Mouse (Mus musculus): Measurements from ENCODE around the gene Aspdh.

GRCm38 (mm10) chr7:44498922-44499321 is 33.7 kb downstream of the Aspdh start:
- no peak for TF ChIP-seq POLR2A (IDR thresholded peaks at IDR 0.05; ENCODE audit: low read depth, low read length)
- no peak for TF ChIP-seq CTCF (IDR thresholded peaks at IDR 0.05; ENCODE audit: borderline replicate concordance, insufficient read depth, low read length)

All from embryonic fibroblast, embryonic 13.5 days (primary cell).